Mouse (Mus musculus) fat pad, adult 2 months (tissue): ENCODE data around the gene Stxbp5l.
"Not testable (repeated sequence)": the region's sequence is repeated elsewhere in the genome, so short reads cannot be mapped to it uniquely, and the experiment has no call there.

ENCODE experiments used
- DNase-seq: peaks from one replicate; pipeline ENCODE4 v3.0.0-alpha.2; 2011; ENCODE audit warnings: low read depth, low spot score; ENCODE audit errors: extremely low read depth

Gene Stxbp5l

DNA sequence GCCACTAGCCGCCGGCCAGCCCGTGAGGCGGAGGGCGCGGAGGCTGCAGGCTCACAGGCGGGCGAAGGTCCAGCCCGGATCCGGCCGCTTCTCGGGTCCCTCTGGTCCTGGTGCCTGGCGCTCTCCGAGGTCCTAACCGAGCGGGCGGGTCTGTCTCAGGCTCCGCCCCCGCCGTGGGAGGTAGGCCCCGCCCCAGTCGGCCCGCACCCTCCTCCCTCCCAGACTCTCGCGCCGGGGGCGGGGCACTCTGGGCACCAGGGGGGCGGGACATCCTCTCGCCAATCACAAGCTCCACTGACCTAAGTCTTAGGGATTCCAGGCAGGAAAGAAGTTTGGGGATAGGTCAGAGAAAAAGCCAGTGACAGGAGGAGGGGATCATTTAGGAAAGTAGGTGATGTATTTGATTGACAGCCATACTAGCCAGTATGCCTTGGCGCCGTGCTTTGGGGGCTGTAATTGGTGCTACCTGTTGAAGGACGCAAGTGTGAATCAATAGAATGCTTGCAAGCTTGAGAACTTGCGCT is at the start of gene Stxbp5l:
Stxbp5l (minus strand) TSS at position 142 of the 524 bp plus-strand sequence.
- no peak for DNase-seq

GRCm38 (mm10) chr16:37433418-37434204 is 48.8 kb upstream of the Stxbp5l start:
- DNase-seq = no peak

DNA sequence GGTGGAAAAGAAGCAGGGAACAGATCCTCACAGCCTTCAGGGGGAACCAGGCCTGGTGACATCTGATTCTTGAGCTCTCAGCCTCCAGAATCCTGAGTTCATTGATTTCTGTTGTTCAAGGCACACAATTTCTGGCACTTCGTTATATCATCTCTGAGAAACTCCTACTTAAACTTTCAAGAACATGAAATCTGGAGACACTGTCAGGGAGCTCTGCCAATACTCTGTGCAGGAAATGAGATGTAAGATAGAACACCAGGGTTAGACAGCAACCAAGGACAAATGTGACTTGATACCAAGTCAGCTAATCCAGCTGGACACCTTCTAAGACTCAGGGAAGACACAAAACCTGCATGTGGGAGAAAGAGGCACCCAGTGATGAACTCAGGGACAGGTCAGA is 40.7 kb upstream of the Stxbp5l start:
- DNase-seq = no peak

DNA sequence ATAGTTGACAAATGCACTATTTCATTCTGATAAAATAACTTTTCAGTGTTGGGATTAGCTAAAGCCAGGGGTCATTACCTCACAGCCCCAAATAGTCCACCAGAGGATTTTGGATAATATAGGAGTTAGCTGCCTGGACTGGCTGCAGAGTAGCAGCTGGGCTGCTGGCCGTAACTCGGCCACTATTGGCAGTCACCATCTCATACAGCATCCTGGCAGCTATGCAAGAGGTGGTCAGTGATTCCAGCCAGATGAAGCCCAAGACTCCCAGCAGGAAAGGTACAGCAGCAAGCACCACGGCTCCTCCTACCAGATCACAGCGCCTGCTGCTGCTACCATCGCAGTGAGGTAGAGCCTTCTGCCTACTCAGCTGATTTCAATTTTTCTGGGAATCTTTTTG is 38.1 kb upstream of the Stxbp5l start:
- DNase-seq = no peak

DNA sequence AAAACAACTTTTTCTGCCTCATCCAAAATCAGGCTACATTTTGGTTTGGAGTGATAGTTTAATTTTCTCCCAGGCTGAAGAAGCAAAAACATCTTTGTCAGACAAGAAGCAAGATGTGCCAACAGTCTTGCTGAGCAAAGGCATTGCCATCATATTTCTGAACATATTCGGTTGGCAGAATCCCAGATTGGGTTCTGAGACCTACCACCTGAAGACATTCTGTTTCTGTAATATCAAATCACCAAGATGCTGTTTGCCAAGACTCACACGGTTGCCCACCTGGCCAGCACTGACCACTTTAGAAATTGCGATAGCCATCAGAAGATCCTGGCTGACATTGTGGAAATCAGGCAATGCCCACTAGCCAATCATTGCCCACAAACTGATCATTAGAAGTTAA is 37.1 kb upstream of the Stxbp5l start:
- DNase-seq = no peak

GRCm38 (mm10) chr16:37420512-37420911 is 35.8 kb upstream of the Stxbp5l start:
- no peak for DNase-seq

DNA sequence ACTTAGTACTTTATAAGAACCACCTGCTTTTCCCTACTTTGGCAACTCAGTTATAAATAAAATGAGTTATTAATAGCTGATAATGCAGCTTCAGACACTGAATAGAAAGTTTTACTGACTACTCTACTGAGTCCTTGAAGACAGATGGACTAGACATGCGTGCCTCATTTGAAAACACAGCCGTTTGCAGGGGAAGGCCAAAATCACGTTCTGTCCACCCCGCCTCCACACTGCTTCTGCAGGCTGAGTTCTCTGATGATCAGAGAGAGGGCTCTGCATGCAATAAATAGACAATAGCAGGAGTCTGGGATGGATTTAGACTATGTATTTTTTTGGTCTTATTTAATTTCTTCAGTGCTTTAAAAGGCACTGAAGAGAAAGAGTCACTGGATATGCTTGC is 20.8 kb upstream of the Stxbp5l start:
- no peak for DNase-seq

GRCm38 (mm10) chr16:37404922-37405321 is 20.2 kb upstream of the Stxbp5l start:
- no peak for DNase-seq

DNA sequence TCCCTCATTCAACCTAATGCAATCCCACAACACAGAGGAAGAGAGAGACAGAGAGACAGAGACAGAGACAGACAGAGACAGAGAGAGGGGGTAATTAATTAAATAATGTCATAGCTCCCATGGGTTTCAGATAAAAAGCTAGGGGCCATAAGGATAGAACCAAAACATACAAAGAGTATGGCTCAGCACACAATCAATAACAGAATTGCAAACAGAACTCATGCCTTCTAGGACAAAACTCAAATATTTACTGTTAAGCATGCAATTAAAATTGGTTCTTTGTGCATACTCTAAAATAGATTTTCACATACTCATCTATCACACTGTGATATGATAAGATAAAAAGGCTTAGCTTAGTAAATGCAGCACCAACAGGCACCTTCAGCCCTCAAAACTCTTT is 5.2 kb upstream of the Stxbp5l start:
- DNase-seq = no peak

GRCm38 (mm10) chr16:37389201-37389905 is 4.6 kb upstream of the Stxbp5l start:
- DNase-seq = no peak

DNA sequence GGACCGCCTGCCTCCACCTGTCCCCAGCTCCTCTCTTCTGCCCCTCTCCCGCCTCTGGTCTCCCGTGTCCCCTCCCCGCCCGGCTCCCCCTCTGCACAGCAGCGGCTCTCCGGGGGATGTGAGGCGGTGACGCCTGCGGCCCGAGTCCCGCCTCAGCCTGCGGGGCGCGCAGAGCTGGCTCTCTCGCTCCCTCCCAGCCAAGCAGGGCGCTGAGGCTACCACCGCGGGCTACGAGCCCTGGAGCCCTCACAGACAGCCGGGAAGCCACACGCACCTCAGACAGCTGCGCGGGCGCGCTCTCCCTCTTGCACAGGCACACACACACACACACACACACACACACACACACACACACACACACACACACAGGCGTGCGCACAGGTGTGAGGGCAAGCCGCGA is 393 bp downstream of the Stxbp5l start:
- DNase-seq = no peak

- DNase-seq = no peak
Observed at GRCm38 (mm10) chr16:37383426-37383825, 1.3 kb downstream of the Stxbp5l start.

DNA sequence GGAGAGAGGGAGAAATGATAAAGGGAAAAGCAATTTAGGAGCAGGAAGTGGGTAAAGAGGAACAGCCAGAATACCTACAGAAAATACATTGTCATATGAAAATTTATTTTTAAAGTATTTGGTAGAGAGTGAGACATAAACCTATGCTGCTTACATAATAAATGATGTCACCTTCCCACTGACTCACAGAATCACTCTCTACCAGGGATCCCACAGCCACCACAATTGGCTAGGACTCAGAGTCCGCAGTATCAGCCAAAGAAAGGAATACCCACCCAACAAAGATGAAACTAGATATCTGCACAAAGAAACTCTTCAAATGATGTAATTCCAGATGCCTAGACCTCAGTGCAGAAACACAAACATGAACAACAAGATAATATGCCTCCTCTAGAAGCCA is 12.0 kb downstream of the Stxbp5l start:
- no peak for DNase-seq

DNA sequence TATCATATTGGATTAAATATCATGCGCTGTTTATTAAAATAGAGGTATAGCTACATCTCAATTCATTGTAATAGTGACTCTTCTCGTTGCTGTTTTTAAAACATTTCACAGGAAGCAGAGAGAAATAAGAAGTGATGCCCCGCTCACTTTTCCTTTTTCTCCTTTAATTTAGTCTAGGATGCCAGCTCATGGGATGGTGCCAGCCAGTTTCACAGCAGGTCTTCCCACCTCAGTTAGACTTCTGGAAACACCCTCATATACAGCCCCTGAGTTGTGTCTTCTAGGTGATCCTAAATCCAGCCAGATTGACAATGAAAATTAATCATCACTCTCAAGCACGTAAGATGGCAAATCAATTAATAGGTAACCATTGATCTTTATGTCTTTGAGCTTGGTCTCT is 17.3 kb downstream of the Stxbp5l start:
- DNase-seq = no peak

- DNase-seq = no peak
Observed at GRCm38 (mm10) chr16:37363958-37364357, 20.8 kb downstream of the Stxbp5l start.

DNA sequence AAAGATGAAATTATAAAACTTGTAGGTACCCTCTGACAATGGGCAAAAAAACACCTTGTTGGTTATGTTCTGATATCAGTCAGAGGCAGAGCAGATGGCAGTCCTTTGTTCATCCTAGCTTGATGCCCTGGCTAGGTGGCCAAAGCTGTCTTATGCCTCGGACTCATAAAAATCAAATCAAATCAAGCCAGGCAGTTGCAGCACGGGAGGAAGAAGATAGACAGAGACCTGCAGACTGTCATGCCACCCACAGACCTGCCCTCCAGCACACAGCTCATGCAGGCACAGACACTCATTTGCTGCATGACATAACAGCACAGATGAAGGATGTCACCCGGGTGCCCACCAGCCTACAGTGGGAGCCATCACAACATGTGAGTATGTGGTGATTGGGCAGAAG is 29.1 kb downstream of the Stxbp5l start:
- no peak for DNase-seq

DNA sequence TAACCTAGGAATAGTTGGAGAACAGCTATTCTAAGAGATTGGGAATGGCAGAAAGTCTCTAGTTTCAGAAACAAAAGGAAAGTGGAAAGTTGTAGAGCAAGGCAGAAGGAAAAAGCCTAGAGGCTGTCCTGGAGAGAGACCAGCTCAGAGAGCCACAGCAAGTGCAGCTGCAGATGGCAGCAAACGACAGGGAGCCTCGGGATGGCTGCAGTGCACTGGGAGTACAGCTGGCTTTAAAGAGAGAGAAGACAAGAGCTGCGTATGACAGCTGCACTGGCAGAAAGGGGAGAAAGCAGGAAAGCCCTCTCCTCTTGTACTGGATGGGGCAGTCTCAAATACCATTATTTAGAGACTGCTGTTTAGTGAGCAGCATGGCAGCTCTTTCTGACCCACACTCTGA is 37.7 kb downstream of the Stxbp5l start:
- no peak for DNase-seq

DNA sequence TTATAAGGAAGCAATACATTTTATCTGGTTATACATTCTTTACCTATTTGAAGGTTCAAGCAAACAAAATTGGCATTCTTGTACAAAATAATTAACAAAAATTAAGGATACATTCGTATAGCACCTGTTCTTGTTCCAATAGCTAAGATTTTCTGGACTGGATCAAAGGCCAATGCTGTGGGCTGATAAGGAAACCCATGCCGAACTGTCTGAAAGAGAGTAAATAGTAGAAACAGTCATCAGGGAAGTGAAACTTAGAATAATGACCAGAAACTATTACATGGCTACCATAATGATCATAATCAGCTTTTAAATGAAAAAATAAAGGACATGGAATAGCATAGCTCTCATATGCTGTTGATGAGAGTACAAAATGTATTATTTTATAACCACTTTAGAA is 39.8 kb downstream of the Stxbp5l start:
- no peak for DNase-seq

GRCm38 (mm10) chr16:37341446-37341845 is 43.3 kb downstream of the Stxbp5l start:
- DNase-seq = not testable (repeated sequence)

DNA sequence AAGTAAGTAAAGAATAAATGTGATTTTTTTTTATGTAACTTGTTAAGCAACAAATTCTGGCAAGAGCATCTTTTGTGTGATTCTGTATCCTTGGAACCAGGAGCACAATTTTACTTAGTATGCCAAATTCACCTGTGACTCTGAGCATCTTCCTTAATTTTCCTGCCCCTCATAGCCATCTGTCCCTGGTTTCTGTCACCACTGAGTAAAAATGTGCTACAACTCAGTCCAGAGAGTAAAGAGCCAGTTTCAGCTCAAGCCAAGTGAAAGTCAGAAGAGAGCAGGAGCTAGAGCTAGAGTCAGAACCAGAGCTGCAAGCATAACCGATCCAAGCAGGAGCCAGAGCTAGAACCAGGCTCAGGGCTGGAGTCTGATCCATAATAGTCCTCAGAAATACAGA is 46.6 kb downstream of the Stxbp5l start:
- DNase-seq = no peak

DNA sequence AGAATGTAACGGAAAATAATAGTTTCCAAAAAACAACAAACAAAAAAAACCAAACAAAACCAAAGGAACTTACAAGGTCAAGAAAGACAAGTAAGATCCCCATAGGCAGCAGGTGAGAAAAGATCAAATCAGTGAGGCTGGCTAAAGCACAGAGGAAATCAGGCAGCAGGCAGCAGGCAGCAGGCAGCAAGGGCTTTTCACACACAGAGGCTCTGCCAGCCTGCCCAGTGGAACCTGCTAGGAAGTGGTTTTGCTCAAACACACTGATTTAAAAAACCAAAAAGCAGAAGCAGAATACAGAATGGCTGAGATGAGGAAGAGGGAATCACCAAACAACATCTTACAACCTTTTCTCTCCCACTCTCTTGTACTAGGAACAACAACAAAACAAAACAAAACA is 47.2 kb downstream of the Stxbp5l start:
- no peak for DNase-seq

GRCm38 (mm10) chr16:37304441-37304840 is 80.3 kb downstream of the Stxbp5l start:
- DNase-seq = no peak
